Mouse (Mus musculus): Measurements from ENCODE around the gene Cdc14a.
"Not testable (repeated sequence)": the region's sequence is repeated elsewhere in the genome, so short reads cannot be mapped to it uniquely, and the experiment has no call there.

Cdc14a gene

DNA sequence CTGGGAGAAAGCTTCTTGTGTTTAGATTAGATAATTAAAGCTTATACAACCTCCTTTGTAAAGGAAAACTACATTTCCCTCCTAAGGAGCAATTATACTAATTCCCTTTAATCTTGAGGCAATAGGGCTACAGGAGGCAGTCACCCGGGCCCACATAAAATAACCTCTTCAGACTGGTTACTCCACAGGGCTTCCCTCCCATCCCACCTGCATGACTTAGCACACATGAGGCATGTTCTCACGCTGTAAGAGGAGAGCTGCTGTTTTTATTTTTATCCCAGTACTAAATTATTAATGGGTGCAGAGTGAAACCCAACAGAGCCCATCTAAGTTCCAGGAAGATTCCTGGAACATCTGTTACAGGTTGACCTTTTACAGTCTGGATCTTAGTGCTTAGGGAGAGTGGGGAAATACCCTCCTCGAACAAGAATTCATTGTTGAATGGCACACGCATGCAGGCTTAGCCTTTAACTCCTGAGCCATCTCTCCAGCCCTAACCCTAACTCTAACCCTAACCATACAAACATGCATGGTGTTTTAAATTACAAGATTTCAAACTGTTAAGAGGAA is 54.9 kb downstream of the Cdc14a start:
- peak; percentile 19 to 37 for DNase-seq

DNA sequence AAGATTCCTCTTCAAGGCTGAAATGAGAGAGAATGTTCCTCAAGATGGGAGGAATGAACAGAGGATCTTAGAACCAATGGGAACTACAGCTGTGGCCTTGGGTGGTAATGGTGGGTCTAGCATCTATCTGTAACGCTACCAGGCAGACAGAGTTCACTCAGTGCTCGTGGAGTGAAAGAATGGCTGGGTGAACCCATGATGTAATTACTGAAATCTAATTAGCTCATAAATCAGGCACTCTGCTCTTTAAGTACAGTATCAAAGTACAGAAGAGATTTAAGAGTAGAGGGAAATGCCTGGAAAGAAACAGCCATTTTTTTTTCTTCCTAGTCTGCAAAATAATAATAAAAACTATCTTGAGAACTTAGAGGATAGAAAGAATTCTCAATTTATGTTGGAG is 57.7 kb downstream of the Cdc14a start:
- DNase-seq: no peak

DNA sequence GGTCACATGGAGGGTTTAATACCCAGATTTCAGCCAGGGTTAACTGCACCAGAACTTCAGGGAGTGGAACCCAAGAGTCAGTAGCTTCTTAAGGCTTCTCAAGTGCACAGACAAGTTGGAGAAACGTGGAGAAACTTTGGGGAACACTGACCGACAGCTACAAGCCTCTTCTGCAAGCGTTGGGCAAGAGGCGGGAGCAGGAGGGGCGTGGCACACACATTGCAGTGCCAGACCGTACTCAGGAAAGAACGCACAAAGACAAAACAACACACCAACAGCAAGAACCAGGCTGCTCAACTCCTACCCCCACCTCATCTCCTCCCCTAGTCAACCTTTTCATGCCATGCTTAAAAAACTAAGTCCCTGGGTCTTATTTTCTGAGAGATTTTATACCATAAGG is 61.9 kb downstream of the Cdc14a start:
- DNase-seq: no peak

DNA sequence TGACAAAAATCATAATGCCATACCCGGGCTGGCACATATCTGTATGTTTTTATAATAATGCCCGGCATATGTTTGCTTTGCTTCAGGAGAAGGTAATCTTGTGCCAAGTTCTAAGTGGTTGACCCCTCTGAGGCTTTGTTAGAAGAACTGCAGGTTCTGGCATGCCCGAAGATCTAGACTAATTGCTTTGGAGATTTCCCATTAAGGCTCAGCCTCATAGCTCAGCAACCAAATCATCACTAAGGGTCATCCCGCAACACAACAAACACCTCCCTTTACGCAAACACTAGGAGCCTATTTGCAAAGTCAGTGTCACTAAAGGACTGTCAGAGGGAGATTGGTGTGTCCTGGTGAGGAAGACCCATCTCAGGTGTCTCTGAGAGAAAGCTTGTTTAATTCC is 62.7 kb downstream of the Cdc14a start:
- DNase-seq: no peak

DNA sequence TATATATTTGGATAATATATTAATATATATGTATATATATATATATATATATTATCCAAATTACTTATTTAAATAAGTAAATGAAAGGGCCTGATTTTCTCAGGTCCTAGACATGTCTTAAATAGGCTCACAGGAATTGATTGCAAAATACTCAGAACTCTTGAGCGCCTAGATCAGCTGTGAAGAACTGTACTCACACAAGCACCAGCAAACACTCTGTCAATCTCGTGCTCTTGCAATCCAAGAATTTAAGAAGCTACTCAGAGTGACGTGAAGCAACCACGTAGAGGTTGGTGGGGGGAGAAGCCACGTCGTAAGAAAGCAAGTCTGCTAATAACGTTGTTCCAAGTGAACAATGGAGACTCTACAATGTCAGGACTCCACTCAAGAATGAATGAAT is 66.0 kb downstream of the Cdc14a start:
- DNase-seq: no peak

DNA sequence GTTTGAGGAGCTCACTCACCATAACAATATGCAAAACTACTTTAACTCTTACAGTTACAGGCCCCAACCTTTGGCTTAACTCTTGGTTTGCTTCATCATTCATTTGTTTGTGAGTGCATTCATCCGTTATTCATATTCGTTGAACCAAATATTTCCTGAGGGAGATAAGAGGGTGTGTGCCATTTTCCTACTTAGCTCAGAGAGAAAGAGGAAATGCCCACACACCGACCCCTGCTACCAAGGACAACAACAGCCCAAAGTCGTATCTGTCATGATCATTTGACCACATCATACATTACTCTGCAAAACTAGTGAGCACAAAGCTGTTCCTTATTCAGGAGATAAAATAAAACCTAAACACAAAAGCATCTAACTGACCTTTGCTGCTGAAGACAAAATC is 66.7 kb downstream of the Cdc14a start:
- no peak for DNase-seq

DNA sequence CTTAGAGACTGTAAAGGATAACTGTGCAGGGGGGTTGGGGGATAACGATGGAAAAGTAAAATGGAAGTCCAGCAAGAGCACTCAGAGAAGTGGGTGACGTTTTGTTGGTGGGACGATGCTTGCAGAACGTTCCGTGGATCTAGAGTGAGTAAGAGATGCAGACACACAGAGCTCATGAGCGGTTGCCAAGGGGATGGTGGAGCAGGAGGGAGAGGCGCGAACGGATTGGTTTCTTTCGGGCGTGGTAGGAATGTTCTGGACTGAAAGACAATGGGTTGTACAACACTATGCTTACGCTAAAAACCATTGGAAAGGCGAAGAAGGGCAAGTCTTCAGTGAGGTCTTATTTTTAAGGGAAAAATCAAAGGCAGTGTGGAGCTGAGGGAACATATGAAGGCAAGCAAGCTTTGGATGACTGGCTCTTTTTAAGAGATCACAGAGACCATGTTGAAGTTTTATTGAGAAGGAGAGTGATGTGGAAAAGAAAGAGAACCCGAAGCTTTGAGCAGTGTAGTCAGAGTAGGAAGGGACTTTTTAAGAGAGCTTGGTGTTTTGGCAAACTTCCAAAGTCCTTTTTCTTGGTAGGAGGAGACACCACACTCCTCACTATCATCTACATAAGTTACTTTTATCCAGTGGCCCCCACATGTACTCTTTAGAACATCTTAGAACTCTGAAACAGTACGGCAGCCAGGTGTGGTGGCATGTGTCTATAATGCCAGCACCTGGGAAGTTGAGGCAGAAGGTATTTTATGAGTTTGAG is 68.6 kb downstream of the Cdc14a start:
- DNase-seq: no peak

DNA sequence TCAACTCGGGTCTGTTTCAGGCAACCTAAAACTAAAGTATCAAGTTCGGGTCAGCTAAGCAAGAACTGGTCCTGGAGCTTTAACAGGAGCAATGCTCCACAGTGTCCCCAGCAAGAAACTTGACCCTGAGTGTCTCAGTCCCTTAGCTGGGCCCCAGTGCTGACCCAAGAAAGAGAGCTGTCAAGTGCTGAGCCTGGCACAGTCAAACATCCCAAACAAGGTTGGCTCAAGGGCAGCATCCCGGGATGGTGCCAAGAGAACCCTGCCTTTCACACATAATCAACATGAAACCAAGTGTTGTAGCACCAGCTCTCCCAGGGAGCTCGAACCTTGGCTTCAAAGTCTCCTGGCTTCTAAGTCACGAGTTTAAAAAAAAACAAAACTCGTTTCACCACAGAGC is 71.3 kb downstream of the Cdc14a start:
- no peak for DNase-seq

DNA sequence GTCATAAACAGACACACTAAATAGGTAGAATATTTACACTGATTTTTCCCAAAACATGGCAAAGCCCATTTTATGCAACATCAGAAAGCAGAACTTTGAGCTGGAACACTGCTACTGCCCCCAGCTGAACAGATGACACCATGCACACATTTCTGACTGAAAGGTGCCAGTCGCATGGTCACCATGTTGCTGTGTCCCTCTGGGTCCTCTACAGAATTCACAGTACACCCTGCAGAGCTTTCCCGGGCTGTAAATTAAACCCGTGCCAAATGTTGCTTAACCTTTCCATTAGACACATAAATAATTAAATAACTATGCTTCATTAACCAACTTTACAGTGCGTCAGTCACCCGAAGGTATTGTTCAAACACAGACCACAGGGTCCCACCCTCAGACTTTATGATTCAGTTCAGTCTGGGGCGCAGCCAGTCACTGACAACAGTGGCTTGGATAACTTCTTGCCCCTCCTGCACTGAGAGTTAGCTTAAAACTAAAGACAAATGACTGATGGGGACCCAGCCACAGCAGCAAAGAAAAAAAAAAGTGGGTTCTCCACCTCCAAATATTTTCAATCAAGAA is 73.4 kb downstream of the Cdc14a start:
- no peak for DNase-seq

DNA sequence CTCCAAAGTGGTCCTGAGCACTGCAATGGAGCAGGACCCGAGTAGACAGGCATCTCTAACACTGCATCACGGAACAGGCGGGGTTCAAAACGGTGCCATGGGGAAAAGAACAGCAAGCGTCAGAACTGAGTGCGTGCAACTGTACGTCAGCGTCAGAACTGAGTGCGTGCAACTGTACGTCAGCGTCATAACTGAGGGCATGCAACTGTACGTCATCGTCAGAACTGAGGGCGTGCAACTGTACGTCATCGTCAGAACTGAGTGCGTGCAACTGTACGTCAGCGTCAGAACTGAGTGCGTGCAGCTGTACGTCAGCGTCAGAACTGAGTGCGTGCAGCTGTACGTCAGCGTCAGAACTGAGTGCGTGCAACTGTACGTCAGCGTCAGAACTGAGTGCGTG is 76.3 kb downstream of the Cdc14a start:
- DNase-seq: not testable (repeated sequence)

DNA sequence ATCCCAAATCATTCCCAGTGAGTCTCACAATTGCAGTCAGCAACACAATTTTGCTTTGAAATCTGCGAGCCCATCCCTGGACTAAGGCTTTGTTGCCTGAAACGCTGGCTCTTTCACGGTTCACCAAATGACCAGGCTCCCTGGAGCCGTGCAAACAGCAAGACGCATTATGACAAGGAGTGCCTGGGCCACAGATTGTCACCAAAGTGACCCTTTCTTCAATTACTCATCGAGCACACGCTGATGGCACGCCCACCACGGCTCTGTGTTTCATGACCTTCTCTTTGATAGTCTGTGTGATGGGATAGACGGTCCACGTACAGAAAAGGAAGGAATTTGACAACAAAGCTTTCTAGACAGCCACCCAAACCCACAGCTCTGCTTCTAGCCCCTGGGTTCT is 78.6 kb downstream of the Cdc14a start:
- no peak for DNase-seq

DNA sequence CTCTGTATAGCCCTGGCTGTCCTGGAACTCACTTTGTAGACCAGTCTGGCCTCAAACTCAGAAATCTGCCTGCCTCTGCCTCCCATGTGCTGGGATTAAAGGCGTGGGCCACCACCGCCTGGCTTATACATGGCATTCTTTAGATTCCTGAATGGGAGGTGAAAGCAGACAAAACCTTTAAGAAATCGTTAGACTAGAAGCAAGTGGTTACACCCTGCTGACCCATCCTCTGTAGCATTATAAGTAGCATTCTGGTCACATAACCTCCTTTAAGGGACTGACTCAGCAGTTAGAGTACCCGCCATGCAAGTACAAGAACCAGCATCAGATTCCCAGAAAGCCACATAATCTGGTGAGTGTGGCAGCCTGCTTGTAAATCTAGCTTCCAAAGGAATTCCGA is 81.6 kb downstream of the Cdc14a start:
- DNase-seq: no peak

DNA sequence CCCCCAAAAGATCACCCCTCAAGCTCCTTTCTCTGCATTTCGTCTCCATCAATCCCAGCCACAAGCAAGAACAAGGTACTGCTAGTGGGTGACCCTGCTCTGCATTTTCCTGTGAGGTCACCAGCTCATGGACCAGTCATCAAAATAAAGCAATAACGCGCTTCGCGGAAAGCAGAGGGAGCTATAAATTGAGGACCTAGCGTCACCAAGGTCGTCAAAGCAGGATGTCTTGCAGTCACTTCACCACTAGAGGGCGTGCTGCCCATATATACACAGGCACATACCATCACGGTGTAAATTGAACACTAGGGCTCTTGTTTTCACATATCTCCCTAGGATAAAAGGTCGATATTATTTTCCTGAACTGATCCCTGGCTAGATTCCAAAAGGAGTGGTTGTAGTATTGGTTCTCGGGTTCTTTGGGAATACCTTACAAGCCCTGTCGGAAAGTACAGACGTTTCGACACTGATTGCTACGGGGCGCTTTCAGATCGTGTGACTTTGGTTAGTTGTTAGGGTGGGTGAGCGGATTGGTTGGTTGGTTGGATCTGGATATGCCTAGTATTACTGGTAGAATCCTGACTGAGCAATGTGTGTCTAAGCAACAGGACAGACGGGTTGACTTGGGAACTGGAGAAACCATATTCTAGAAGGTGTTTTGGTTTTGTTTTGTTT is 82.7 kb downstream of the Cdc14a start:
- DNase-seq: peak; percentile 78 to 85

DNA sequence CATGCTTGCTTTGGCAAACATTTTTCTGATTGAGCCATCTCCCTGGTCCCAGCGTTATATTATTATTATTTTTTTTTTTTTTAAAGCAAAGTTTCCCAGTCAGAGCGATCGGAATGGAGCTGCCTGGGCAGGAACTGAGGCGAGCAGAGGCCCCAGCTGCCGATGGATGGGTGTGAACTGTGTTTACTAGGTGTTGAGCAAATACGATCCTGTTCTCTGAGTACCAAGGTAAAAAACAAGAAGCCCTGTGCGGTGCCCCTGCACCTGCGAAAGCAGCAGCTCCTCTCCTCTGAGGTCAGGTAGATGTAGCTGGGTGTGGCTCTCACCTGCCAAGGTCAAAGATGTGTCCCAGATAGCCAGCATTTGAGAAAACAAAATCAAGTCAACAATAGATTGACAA is 83.6 kb downstream of the Cdc14a start:
- no peak for DNase-seq

DNA sequence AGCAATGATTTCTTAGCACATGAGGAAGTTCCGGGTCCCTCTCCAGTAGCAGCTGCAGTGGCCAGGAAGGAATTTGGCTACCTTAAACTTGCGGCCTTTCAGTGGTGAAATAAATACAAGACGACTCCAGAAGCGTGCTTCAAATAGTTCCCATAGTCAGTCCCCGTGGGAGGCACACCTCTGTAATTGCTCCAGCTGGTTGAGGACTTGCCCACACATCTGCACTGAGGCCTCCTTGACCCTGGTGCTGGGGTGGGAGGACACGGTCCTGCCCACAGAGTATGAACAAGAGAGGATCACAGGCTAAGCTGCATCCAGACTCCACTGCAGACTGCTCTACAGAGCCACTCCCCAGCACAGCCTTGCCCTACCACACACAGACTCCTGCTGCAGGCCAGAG is 85.2 kb downstream of the Cdc14a start:
- peak; percentile 56 to 73 for DNase-seq

DNA sequence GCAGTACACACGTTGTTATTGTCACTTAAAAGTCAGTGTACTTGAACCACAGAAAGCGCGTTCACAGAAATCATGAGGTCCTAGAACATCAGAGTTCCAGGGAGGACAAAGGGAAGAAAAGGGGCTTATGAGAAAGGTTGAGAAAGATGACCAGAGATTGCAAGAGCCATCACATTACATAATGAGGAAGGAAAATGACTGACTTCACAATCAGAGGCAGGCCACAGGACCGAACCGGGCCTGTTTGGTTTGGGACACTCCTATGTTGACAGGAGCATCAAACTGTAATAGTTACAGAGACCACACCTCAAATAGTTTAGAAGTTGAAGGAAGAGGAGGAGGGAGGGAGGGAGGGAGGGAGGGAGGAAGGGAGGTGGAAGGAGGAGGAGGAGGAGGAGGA is 86.0 kb downstream of the Cdc14a start:
- DNase-seq: no peak

DNA sequence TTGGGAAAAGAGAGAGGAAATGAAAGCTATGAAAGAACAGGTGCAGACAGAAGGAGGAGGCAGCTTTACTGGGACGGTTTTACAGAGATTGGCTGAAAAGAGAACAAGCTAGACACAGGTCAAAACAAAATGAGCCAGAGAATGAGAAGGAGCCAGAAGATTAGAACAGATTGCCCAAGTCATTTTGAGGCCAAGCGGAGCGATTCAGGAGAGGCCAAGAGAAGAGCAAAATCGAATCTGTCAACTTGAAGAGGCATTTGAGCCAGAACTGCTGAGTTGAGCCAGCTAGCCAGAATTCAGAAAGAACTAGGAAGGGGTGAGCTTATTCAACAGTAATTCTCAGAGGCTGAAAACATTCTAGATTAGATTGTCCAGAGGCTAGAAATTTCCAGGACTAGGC is 88.8 kb downstream of the Cdc14a start:
- DNase-seq: no peak

DNA sequence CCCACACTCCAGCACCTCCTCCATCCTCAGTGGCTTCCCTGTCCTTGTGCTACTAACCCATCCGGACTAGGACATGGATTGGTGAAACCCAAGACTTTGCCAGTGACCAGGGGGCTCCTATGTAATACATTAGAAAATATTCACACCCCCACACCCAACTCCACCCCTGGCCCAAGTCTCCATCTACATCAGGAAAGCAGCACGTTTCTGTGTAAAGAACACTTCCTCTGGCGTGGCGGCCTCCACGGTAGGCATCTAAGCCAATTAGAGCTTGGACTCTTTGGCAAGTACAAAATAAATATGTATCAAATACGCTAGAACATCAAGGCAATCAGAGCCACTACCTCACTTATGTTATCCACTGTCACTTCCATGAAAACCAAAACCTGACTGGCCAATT is 90.1 kb downstream of the Cdc14a start:
- no peak for DNase-seq

DNA sequence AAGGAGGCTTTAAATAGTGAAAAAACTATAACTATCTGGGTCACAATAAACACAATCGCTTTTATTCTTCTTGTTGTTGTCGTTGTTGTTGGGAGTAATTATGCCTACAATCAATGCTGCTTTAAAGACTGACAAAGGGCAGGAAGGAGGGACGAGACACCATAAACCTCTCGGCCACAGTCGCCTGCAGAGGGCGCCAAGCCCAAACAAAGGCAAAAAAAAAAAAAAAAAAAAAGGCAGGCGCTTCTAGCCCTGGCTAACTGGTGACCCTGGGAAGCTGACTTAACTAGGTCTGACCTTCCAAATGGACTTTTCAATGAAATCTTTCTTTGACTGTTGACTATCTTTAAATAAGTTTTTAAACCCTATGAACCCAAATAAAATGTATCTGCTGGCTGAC is 90.6 kb downstream of the Cdc14a start:
- peak; percentile 74 to 77 for DNase-seq

DNA sequence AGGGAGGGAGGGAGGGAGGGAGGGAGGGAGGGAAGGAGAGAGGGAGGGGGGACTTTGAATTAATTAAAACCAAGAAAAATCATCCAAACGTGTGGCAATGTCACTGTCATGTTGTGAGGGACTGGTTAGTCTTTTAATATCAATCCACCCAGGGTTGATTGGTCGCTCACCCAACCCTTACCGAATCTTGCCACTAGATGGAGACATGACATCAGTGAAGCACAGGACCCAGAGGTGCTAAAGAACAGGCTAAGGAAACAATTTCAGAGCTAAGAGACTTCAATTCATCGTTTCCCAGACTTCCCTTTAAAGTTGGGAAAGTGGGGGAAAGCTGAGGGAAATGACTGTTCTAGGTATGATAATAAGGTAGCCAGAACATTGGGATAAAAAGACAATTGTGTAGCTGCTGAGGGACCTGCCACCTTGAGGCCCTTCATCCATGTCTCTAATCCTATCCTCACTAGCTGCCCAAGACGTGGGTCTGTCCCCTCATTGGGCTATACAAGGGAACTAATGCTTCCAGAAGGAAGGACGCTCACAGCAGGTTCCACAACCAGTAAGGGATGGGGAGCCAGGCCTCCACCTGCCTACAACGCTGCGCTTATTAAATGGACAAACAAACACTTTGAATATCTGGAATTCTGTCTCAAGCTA is 91.9 kb downstream of the Cdc14a start:
- peak; percentile 62 to 68 for DNase-seq

DNA sequence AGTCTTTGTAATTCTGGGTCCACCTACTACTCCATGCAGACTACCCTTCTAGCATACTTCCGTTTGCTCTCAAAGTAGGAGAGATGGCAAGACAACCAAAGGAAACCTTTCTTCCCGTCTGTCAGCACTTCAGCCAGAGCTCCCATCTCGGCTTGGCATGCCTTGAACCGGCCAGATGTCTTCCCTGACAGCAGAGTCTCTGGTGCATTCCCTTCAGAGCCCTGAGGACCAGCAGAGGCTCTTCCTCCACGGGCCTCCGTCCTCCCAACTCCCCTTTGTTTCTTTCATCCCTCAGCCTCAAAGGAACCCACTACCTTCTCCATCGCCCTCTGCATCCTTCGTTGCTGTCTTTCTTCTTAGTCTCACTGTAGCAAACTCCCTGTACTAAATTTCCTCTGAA is 93.9 kb downstream of the Cdc14a start:
- DNase-seq: no peak

DNA sequence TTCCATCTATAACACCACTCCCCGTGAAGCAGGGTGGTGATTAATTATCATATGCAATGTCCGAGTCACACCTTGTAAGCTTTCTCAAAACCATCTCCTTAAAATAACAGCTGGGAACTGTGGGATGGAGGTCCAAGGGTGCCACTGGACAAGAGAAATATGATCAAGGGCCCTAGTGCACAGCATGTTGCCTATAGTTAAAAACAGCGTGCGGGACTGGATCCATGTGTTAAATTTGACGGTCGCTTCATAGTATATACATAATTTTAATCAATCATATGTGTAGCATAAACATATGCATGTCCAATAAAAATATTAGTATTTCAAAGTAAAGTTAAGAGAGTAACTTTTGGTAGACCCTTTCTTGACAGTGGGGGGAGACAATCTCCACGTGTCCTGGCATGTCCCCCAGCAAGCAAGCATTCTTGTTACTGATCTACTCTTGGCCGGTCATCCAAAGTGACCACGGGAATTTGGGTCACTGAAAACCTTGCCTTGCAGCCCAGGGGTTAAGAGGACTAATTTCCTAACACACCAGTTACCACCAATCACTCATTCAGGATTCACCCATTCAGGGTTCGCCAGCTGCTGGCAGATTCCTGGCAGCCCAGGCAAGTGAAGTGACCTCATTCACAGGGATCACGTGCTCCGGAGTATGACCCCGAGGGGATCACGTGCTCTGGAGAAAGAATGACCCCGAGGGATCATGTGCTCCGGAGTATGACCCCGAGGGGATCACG is 94.6 kb downstream of the Cdc14a start:
- DNase-seq: peak; percentile 36 to 45

DNA sequence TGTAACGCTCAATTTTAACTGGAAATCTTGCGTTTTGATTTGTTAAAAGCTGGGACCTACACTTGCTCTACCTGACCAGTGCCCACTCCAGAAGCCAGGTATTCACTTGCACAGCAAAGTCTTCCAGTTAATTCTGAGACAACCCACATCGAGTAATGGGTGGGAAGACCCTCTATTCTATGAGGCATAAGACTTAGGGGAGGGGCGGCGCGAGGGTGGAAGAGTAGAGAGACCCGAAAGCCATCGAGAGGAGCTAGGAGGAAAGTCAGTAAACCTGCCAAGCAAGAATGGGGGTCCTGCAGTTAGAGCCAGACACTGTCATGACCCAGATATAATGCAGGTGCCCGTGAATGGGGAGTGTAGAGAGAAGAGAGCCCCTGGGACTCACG is 96.2 kb downstream of the Cdc14a start:
- no peak for DNase-seq

Measured in kidney, postnatal 4 days (tissue).